Mouse (Mus musculus) embryo, embryonic 11 days (tissue): ENCODE measurements at regions not wholly inside any gene's neighbourhood (a gene's known extent, or its start where the extent isn't known, plus 50 kb on each side); places are given as distances from the start of the nearest gene placed in this dataset.

Experiments used
- DNase-seq: peaks from one replicate; pipeline ENCODE4 v3.0.0-alpha.2; 2015

DNA sequence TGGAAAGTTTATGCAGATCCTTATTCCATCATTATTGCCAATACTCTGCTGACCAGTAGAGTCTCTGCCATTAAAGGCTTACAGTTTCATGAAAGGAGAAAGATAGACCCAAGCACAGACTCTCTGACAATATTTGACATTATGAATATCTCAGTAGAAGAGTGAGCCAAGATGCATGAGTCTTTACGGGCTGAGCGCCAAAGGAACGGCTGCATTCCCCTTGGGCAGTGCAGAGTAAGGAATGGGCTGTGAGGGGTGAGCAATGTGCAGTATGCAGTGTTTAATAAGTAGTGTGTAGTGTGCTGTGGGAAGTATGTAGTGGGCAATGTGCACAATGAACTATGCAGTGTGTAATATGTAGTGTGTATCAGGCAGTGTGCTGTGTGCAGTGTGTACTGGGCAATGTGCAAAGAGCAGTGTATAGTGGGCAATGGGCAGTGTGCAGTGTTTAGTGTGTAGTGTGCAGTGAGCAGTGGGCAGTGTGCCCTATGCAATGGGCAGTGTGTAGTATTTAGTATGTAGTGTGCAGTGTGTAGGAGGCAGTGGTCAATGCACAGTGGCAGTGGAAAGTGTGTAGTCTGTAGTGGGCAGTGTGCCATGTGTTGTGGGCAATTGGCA is 671.8 kb downstream of the 5730522E02Rik start:
- DNase-seq = no peak

- no peak for DNase-seq
Observed at GRCm38 (mm10) chr11:25536069-25536468, 674.5 kb downstream of the 5730522E02Rik start.

DNA sequence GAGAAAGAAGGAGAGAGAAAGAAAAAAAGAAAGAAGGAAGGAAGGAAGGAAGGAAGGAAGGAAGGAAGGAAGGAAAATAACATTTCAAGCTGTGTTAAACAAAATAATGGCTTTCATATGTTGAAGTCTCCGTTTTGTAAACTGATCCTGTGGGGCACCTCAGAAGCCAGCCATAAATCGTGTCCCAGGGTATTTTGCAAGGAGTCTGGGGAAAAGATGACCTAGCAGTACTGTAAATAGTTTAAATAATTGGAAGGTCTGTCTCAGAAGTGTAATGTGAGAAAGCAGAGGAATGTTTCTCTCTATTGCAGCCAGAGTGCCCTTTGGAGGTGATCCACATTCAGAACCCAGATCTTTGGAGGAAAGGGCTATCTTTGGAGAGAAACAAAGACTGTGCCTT is 677.5 kb downstream of the 5730522E02Rik start:
- peak; percentile 42 for DNase-seq

DNA sequence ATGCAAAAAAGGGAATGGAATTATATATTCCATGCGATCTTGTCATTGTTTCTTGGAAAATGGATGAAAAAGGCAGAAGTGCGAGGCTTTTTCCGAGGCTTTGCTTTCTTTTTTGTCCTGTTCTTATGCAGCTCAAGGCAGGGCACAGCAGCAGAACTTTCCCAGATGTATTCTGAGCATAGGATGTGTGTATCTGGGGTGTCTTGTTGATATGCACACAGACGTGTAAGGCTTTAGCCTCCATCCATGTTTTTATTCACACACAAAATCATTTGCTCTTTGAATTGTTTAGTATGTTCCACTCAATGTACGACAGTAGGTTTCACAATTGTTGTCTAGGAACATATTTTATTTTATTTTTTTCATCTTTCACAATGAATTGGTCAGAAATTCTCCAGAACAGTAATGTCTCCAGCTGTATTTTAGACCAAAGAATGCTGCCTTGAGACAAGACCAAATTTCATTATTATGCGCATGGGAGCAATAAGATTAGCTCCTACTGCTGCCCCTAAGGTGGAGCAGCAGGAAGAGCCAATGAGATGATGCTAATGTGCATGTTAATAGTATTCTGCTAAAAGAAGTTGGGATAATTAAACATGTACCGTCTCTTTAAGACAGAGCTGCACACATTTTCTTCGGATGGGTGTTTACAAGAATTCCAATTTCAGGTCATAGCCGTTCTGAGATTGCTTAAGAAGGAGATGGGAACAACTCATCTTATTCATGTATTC is 678.7 kb downstream of the 5730522E02Rik start:
- no peak for DNase-seq

DNA sequence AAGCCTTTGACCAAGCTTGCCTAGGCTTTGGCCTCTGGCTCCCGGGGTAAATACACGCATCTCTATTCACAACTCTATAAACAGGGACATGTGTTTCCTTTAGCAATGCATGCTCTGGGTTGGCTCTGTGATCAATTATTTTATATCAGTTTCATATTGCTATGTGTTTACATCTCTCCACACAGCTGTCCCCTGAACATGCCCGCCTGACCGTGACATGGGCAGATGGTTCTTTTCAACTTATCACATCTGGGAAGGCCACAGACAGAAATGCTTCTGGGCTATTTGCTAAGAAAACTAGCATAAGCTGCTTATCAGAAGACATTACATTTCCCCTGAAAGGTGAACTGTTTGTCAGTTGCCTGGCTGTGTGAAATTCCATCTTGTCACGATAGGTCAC is 682.5 kb downstream of the 5730522E02Rik start:
- DNase-seq = peak; percentile 13

GRCm38 (mm10) chr11:25518903-25519302 is 691.7 kb downstream of the 5730522E02Rik start:
- DNase-seq = no peak

- DNase-seq = no peak
Observed at GRCm38 (mm10) chr11:25518131-25518530, 692.4 kb downstream of the 5730522E02Rik start.

GRCm38 (mm10) chr11:25505500-25505899 is 705.1 kb downstream of the 5730522E02Rik start:
- DNase-seq = no peak

DNA sequence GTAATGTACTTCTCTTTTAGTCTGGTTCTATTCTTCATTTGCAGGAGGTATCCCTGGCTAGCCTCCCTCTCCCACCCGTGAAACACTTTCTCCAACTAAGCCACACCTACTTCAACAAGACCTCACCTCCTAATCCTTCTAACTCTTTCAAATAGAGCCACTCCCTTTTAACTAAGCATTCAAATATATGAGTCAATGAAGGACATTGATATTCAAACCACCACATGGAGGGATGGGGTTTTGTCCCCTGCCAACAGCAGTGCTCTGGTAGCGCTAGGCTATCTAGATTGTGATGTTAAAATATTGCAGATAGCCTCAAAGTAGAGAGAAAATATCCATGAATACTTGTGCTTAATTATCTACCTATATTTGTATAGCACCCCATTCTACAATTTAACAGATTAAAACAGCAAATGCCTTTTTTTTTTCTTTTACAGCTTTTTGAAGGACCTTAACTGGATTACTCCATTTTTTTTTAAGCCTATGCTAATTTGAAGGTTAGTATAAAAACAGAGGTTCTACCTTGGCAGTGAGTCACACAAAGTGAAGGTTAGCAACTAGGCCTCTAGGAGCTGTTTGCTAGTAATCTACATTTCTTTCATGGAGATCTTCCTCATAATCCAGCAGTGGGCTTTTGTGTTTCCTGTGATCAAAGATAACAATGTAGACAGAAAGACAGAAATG is 736.7 kb downstream of the 5730522E02Rik start:
- DNase-seq = no peak

GRCm38 (mm10) chr11:25469819-25470218 is 740.7 kb downstream of the 5730522E02Rik start:
- no peak for DNase-seq

GRCm38 (mm10) chr11:25437206-25437605 is 773.4 kb downstream of the 5730522E02Rik start:
- no peak for DNase-seq

DNA sequence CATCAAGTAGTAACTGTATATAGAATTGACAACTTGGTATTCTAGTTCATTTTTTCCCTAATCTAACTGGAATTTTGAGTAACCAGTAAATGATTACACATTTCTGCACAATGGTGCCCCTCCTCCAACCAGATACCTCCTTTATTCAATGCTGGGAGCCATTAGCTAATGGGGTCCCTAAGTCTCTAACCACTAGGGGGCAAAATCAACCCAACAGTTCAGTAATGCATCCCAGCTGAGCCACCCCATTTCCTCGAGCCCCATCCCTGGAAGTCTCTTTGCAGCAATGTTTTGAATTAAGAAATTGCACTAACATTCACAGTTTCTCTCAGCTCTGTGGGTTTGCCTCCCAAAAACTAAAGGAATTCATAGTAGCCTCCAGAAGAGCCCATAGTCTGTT is 774.9 kb downstream of the 5730522E02Rik start:
- peak; percentile 50 for DNase-seq

GRCm38 (mm10) chr11:25423186-25423585 is 787.4 kb downstream of the 5730522E02Rik start:
- no peak for DNase-seq

- DNase-seq = no peak
Observed at GRCm38 (mm10) chr11:25421486-25421885, 789.1 kb downstream of the 5730522E02Rik start.

GRCm38 (mm10) chr11:25410403-25411090 is 800.0 kb downstream of the 5730522E02Rik start:
- DNase-seq = no peak

DNA sequence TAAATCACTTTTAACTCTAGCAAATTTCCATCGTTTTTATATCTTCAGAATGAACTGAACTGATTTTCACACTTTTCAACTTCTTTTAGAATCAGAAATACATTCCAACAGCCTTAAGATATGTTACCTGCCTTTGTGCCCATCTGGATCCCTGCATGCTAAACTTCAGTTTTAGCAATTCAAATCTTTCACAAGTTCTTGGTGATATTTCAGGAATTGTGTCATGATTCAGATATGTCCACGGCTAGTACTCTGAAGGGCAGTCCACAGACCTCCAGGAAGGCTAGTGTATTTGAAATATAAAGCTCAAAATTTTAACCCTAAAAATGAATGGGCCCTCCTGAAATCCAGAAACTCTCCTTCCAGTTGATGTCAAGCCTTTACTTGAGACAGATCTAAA is 818.9 kb downstream of the 5730522E02Rik start:
- DNase-seq = no peak

DNA sequence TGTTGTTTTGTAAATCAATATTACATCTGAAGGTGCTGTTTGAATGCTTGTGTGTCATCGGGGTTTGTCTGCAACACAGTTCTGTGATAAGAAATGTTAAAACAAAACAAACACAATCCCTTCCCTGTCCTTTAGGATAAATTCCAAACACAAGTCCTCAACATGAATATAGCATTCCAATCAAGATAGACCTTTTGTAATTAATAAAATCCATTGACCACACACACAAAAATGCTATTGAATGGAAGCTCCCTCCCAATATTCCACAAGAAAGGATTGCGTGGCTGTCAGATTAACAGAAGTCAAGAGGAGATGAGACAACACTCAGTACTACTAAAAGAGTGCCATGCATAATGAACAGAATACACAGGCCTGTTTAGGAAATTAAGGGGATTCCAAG is 843.5 kb downstream of the 5730522E02Rik start:
- DNase-seq = no peak

DNA sequence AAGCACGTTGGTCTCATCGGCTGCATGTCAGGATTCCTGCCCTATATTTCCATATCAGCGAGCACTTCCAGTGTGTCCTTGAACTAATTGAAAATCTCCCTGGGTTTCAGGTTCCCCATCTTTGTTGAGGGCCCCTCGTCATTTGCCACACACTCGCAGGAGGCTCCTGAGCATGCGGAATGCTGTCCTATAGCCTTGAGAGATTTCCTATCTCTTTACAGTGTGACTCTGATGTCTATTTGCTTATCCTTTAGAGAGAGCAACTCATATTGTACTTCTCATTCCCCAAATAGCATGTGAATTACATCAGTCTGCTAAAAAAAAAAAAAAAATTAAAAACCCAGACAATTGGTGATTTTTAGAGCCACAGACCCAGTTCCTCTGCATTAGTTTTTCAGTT is 845.1 kb downstream of the 5730522E02Rik start:
- no peak for DNase-seq

DNA sequence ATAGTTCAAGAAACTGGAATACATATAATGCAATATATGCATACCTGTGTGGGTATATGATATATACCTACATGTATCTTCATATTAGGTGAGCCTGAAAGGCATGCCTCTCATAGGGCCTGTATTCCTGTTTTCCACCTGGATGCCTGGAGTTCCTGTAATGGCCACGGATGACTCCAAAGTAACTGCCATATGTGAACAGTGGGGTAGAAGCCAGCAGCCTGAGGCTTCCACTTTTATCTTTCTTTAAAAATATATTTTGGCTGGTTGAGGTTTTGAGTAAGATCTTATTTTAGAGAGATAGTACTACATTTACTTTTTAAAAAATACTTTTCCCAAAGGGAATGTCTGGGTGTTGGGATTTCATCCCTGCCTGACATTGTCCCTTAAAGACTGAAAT is 850.8 kb downstream of the 5730522E02Rik start:
- DNase-seq = no peak

GRCm38 (mm10) chr11:25357717-25358411 is 852.7 kb downstream of the 5730522E02Rik start:
- DNase-seq = peak; percentile 65

GRCm38 (mm10) chr11:25356671-25357586 is 853.6 kb downstream of the 5730522E02Rik start:
- peak; percentile 80 for DNase-seq

DNA sequence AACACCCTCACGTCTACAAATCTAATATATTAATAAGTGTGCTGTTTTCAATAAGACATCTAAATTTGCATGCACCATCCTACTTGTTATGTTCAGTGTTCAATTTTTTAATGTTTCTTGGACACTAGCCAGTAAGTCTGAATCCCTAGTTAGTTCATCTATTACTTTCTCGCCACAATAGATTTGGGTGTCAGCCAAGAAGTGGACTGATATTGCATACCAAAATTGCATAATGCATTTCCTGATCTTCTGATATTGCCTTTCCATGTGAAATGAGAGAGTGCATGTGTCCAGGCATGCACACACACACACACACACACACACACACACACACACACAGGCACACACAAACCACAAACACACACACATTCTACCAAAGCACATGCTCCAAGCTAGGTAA is 874.9 kb downstream of the 5730522E02Rik start:
- DNase-seq = no peak
